Mouse (Mus musculus) c-Kit-positive CD71-positive TER-119-positive erythroid progenitor cells, embryonic 14.5 days (primary cell): ENCODE measurements around the gene Arrdc2.

Experiments used
- DNase-seq: peaks from one replicate; pipeline ENCODE4 v3.0.0-alpha.2; 2013; ENCODE audit warnings: low spot score

Arrdc2 gene

GRCm38 (mm10) chr8:70839408-70840351, at the start of gene Arrdc2:
Gene Arrdc2, minus strand, starts transcription at chr8:70839720.
- DNase-seq: peak; percentile 100

DNA sequence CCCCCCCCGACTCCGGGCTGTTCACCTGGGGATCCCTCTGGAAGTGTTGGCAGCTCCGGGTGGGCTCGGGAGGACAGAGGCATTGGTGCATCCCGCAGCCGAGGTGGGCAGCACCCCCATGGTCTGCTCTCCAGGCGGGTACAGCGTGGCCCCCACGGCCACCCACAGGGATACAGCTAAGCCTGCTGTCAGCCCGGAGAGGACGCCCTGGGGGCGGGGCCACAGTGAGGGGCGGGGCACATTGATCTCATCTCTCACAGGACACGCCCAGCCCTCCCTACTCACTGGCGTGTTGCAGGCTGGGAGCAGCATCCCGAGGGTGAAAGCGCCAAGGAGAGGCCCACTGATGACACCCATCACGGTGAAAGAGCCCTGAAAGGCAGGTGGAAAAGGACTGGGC, 48.1 kb upstream of the Arrdc2 start:
- no peak for DNase-seq

- DNase-seq: no peak
Observed at GRCm38 (mm10) chr8:70885612-70886011, 46.1 kb upstream of the Arrdc2 start.

DNA sequence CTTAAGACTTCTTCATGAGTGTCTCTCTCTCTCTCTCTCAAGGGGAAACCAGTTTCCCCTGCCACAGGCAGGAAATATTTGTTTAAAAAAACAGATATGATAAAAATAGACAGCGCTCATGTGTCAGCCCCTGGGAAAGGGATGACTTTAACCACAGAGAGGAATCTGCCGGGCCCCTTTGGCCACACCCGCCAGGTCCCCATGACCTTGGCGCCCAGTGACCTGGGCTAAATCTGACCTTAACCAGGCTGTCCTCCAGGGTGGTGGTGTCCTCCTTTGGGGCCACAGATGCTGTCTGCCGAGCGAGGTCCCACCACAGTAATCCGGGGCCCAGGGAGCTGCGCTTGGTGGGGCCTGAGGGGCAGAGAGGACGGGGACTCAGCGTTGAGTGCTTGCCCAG, 45.2 kb upstream of the Arrdc2 start:
- no peak for DNase-seq

- no peak for DNase-seq
Observed at GRCm38 (mm10) chr8:70884186-70884585, 44.7 kb upstream of the Arrdc2 start.

DNA sequence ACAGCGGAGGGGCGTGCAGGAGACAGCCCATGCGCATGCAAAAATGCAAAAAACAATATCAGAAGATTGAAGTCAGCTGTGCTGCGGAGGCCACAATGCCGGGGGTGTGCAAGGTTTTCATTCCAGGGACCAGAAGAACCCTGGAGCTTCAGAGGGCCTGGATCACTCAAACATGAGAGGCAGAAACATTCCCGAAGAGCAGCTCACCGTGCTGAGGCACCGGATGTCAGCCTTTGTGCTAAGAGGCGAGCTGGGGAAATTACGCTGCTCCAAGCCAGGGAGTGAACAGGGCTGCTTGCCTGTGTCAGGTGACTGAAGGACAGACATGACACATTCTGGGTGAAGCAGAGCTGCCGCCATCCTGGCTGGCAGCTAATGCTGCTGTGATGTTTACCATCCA, 41.0 kb upstream of the Arrdc2 start:
- DNase-seq: no peak

DNA sequence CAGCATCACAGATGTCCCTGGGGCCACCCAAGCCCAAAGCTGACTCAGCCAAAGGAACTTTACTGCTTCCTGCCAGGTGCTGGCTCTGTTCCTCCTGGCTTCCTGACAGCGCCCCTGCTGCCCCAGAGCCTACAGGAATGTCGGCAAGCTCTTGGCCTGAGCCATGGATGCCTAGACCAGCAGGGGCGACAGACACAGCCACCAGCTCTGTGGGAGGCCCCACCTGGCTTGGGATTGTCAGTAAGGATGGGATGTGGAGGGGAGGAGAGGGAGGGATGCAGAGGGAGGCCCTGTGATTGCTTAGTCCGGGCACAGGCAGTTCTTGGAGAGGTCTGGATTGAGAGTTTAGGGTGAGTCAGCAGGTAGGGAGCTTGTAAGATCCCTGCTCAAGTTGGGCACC, 40.6 kb upstream of the Arrdc2 start:
- no peak for DNase-seq

DNA sequence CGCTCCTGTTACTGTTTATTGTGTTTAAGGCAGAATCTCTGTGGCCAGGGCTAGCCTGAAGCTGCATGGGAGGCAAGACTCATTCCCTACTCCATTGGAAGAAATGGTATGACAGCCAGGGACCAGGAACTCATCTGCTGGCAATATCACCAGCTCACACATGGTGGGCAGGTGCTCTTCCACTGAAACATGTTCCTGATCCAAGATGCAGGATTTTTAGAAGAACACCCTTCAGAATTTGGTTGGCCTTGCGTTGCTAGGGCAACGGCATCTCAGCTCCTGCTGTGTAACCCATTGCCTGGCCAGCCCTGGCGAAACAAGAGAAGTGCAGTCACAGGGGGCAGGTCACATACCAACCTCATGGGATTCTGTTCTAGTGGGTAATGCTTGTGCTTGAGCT, 40.0 kb upstream of the Arrdc2 start:
- DNase-seq: no peak

GRCm38 (mm10) chr8:70878178-70878577, 38.7 kb upstream of the Arrdc2 start:
- no peak for DNase-seq

- DNase-seq: no peak
Observed at GRCm38 (mm10) chr8:70876382-70876781, 36.9 kb upstream of the Arrdc2 start.

GRCm38 (mm10) chr8:70874441-70874840, 34.9 kb upstream of the Arrdc2 start:
- DNase-seq: no peak

DNA sequence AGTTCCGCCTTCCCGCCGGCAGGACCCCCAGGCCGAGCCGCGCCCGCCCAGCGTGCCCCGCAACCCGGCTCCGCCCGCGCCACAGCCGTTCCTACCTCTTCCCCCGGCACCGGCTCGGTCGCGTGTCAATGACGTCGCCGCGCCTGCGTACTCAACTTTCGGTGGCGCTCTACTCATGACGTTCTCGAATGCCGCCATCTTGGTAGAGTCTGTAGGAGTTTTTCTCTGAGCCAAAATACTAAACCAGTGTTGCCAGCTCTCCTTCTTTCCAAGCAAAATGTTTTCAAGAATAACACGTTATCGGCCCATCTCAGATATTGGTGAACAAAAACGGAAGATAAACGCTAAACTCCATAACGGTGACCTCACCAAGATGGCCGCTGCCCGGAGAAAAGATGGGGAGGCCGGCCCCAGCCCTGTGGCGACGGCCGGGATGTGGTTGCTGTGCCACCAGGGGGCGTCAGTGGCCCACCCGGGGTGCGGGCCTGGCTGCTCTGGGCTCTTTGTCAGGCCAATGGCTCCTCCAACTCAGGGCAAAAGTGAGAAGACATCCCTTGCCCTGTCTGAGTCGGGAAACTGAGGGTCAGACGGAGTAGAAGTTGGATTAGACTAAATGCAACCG, 34.0 kb upstream of the Arrdc2 start, which contains the start of gene Ccdc124:
Gene Ccdc124 (minus strand): TSS at position 572 of the 622 bp plus-strand sequence.
- peak; percentile 95 for DNase-seq

GRCm38 (mm10) chr8:70872643-70873363, 33.3 kb upstream of the Arrdc2 start:
- DNase-seq: no peak

GRCm38 (mm10) chr8:70871195-70871807, 31.8 kb upstream of the Arrdc2 start:
- no peak for DNase-seq

DNA sequence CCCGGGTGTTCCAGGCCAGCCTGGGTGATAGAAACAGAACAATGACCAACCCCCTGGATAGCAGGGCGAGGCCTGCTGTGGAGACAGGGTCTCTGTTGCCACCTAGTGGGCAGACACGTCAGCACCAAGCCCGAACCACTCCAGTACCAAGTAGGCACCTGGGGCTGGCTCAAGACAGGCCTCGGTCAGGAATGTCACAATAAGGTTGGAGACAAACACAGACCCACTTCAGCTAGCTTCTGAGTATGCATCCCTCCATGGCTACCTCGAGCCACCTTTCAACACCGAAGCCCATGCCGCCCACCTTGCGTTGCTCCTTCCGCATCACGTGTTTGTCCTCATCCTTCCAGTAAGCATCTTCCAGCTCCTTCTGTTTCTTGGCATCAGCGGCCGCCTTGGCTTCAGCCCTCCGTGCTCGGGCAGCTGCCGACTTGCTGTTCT, 30.1 kb upstream of the Arrdc2 start:
- DNase-seq: peak; percentile 68

- DNase-seq: no peak
Observed at GRCm38 (mm10) chr8:70869199-70869571, 29.7 kb upstream of the Arrdc2 start.

DNA sequence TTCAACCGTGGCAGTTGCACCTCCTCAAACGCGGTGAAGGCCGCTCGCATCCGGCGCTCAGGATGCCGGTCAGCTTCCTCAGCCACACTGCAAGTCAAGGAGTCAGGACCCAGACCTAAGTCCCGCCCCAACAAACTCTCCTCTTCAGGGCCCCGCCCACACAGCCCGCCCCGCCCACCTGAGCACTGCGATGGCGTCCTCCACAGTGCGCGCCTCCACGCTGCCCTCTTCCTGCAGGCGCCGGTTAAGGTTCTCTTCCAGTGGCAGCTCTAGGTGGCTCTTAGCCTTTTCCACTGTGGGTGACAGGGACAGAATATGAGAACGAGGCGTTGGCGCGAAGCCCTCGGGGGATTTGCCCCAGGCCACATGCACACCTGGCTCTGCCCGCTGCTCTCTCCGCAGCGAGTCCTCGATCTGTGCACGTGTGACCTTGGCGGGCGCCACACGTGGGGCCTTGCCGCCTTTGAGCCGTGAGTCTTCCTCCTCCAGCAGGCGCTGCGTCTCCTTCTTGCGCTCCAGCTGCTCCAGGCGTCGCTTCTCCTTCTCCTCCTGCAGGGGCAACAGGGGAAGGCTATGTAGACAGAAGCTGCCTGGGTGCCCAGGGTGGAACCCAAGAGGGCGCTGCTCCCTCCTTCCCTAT, 29.2 kb upstream of the Arrdc2 start:
- peak; percentile 74 for DNase-seq

GRCm38 (mm10) chr8:70866566-70866965, 27.0 kb upstream of the Arrdc2 start:
- no peak for DNase-seq

DNA sequence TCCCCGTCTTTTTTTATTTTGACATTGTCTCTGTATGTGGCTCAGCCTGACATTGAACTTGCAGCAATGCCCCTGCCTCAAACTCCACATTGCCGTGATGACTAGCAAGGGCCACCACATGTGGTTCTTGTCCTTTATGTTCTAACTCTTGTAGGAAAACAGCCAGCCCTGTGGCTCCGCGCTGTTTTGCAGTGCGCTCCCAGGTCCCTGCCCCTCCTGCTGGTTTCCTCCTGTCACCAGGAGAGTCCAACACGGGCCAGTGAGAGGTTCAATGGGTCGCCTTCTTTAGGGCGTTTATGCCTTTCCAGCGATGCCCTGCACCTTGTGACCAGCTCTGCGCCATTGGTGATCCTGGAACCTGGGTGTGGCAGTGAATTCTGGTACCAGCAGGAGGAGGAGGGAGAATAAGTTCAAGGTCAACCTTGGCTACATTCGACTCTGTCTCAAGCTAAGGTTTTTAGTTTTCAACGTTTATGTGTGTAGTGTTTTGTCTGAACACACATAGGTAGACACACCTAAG, 26.5 kb upstream of the Arrdc2 start:
- no peak for DNase-seq

DNA sequence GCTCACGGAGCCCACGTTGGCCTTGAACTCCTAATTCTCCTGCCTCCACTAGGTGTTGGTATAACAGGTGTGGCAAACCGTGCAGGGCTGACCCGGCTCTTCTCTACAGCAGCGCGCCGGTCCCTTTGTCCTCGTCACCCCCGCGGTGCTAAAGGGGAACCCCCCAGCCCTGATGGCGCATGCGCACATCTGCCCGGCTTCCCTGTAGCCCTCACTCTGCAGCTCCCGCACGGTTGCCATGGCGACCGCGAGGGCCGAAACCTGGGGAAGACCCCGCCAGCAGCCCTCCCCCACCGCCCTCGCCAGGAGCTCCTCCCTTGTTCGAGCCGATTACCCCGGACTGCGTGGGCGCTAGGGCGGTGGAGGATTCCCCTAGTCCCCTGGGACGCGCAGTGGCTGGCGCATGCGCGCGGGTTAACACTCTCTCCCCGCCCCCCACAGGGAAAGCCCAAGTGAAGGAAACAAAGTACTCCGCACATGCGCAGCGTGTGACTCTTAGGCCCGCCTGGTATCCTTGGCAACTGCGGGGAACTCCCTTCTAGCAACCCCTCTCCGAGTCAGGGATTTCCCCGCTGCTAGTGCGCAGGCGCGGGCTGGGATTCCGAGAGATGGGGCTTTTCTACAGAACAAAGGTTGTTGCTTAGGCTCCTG, 26.0 kb upstream of the Arrdc2 start:
- DNase-seq: peak; percentile 99

DNA sequence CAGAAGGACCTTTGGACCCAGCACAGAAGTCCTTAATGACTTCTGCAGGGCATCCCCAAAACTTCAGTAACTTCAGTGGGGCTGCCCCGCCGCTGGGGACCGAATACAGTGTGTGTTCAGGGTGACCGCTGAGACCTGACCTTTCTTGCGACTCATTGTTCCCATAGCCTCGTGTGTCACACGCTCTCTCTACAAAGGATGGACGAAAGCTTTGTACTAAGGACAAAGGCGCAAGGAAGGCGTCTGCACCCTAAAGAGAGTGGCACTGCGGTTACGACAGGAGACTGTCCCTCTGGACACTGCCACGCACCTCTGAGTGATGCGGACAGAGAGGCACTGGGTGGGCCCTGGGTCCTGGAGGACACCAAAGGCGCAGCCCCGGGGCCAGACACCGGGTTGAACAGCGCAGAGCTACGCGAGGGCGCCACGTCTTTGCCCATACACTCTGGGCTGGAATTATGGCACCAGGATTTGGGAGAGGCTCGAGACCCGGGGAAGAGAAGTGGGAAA, 25.2 kb upstream of the Arrdc2 start:
- no peak for DNase-seq
